Mouse (Mus musculus) MEL (cell line): Measurements from ENCODE around the gene Ung.

Experiments used
- CTCF ChIP-seq, 3 experiments: IDR thresholded peaks in 2 of 3; conservative IDR thresholded peaks in 1 of 3; 2 replicates each; pipeline ENCODE4 v1.5.1; 2011 to 2012; ENCODE audit warnings: low read length in 3 of 3, low read depth in 2 of 3, mild to moderate bottlenecking in 2 of 3, improper control_type of control experiment in 1 of 3, inconsistent platforms in 1 of 3, mixed read lengths in 1 of 3, moderate library complexity in 1 of 3; ENCODE audit not compliant: control insufficient read depth in 1 of 3, insufficient read depth in 1 of 3, poor library complexity in 1 of 3, severe bottlenecking in 1 of 3
- ETS1 ChIP-seq: IDR thresholded peaks from 2 replicates; pipeline ENCODE4 v1.6.1; 2012; ENCODE audit warnings: low read depth, mild to moderate bottlenecking, inconsistent platforms, low read length, improper control_type of control experiment, moderate library complexity
- KAT2A ChIP-seq: conservative IDR thresholded peaks from 2 replicates; pipeline ENCODE4 v1.6.1; 2012; ENCODE audit warnings: low read depth, low read length, improper control_type of control experiment, inconsistent platforms
- MAX ChIP-seq: IDR thresholded peaks from 2 replicates; pipeline ENCODE4 v1.6.1; 2011; ENCODE audit warnings: low read length, improper control_type of control experiment
- MEF2A ChIP-seq: IDR thresholded peaks from 2 replicates; pipeline ENCODE4 v1.6.1; 2014; ENCODE audit warnings: low read depth, mild to moderate bottlenecking, inconsistent platforms, low read length, improper control_type of control experiment; ENCODE audit not compliant: poor library complexity, insufficient replicate concordance, severe bottlenecking; ENCODE audit errors: extremely low read depth
- POLR2A ChIP-seq, 2 experiments: IDR thresholded peaks; 2 replicates each; pipeline ENCODE4 v1.6.1; 2011 to 2012; ENCODE audit warnings: low read length in 2 of 2, mild to moderate bottlenecking in 2 of 2, control low read depth in 1 of 2, improper control_type of control experiment in 1 of 2, low read depth in 1 of 2, moderate library complexity in 1 of 2; ENCODE audit not compliant: control insufficient read depth in 1 of 2, insufficient read depth in 1 of 2, poor library complexity in 1 of 2
- UBTF ChIP-seq: IDR thresholded peaks from 2 replicates; pipeline ENCODE4 v1.6.1; 2012; ENCODE audit warnings: low read depth, mild to moderate bottlenecking, inconsistent platforms, low read length, improper control_type of control experiment, moderate library complexity, borderline replicate concordance; ENCODE audit not compliant: insufficient read depth

DNA sequence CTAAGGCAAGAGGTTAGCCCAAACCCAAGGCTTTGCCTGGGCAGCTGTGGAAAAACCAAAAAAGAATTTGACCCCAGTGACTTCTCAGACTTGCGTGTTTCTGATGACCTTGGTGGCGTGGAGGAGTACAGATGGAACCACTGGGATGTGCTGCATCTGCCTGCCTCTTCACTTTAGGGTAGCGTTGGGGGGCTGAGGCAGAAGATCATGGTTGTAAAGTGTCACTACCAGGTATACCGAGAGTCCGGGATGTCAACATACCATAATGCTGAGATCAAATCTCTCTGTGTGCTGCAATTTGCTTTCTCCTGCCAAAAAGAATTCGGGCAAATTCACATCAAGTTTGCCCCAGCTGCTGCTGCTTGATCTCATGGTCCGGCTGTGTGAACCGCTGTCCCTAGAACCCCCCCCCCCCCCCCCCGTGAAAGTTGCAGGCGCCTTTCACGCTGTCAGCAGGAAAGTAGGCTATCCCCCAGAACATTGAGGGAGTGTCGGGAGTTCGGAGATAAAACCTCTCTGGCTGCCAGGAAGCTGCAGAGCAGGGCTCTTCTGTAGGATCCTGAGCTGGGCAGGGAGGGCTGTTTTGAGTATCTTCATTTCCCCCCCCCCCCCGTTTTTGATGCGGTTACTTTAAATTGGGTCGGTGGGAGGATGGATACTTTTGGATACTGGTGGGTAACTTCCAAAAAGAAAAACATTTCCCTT is 43.8 kb downstream of the Ung start:
- TF ChIP-seq MEF2A (no peak), ETS1 (no peak), POLR2A (IDR thresholded peaks at IDR 0.05; ENCODE audit: control insufficient read depth in 1 of 2, insufficient read depth in 1 of 2, low read depth in 1 of 2, low read length in 2 of 2, poor library complexity in 1 of 2) (no peak), KAT2A (no peak), CTCF (IDR thresholded peaks at IDR 0.05 in 2 of 3, conservative IDR thresholded peaks at IDR 0.05 in 1 of 3; ENCODE audit: control insufficient read depth in 1 of 3, insufficient read depth in 1 of 3, low read depth in 2 of 3, low read length in 3 of 3, poor library complexity in 1 of 3, severe bottlenecking in 1 of 3) (no peak), MAX (no peak), UBTF (no peak)
